Mouse (Mus musculus) left cerebral cortex, postnatal 4 days (tissue): Measurements from ENCODE around the gene Lrmda. TPM values are rescaled to one million over a fixed set of nuclear protein-coding genes. Genes with fewer than 3 reads are reported as not detected.
A peak's percentile ranks its signal among the peaks of the same experiment; 100 is the strongest.

ENCODE experiments used
- DNase-seq: peaks from one replicate; pipeline ENCODE4 v3.0.0-alpha.2; 2022
- intact Hi-C: fragments of 180-260 bp; cut with DNase I; formaldehyde crosslinking; loops from one replicate; pipeline ENCODE4 v1.15.1; 2025
- microRNA-seq: library from miRNA; unstranded; fragments of <30 nt; microRNA quantifications from one replicate; pipeline ENCODE4 v1.2.0, GENCODE M21; 2022
- total RNA-seq, 2 experiments: library from RNA; stranded (reverse); gene quantifications; 2 replicates each; pipeline ENCODE4 v1.2.3; 2021

Lrmda gene
- total RNA-seq, 2 experiments from 2014 or later, result 0.74 TPM; not detected in 1

GRCm38 (mm10) chr14:23057228-23057976, 1037.9 kb downstream of the Lrmda start:
- intact Hi-C loops, result no loop called here

GRCm38 (mm10) chr14:23057987-23058386, 1038.5 kb downstream of the Lrmda start:
- intact Hi-C loops, result no loop called here

More at GRCm38 (mm10) chr14:23057228-23057976, 1037.9 kb downstream of the Lrmda start:
- no peak for DNase-seq

GRCm38 (mm10) chr14:23078719-23079118, 1059.2 kb downstream of the Lrmda start:
- no peak for DNase-seq
- intact Hi-C loops, result no loop called here

More at GRCm38 (mm10) chr14:23057987-23058386, 1038.5 kb downstream of the Lrmda start:
- no peak for DNase-seq

- no peak for DNase-seq
- intact Hi-C loops, result no loop called here
Observed at GRCm38 (mm10) chr14:23084241-23084773, 1064.8 kb downstream of the Lrmda start.

GRCm38 (mm10) chr14:23084797-23085196, 1065.3 kb downstream of the Lrmda start:
- no peak for DNase-seq
- intact Hi-C loops, result no loop called here

- DNase-seq, result peak; percentile 16
- intact Hi-C loops, result no loop called here
Observed at GRCm38 (mm10) chr14:23093306-23093705, 1073.8 kb downstream of the Lrmda start.

GRCm38 (mm10) chr14:23094546-23095157, 1075.1 kb downstream of the Lrmda start:
- no peak for DNase-seq
- intact Hi-C loops, result no loop called here

- no peak for DNase-seq
- intact Hi-C loops, result no loop called here
Observed at GRCm38 (mm10) chr14:23095158-23096016, 1075.9 kb downstream of the Lrmda start.

- intact Hi-C loops, result no loop called here
Observed at GRCm38 (mm10) chr14:23096017-23096336, 1076.5 kb downstream of the Lrmda start.

GRCm38 (mm10) chr14:23096405-23096804, 1076.9 kb downstream of the Lrmda start:
- DNase-seq, result no peak

More at GRCm38 (mm10) chr14:23096017-23096336, 1076.5 kb downstream of the Lrmda start:
- no peak for DNase-seq

More at GRCm38 (mm10) chr14:23096405-23096804, 1076.9 kb downstream of the Lrmda start:
- intact Hi-C loops, result no loop called here

Small RNAs within 50 kb of the gene (microRNA-seq; reads per million reads assigned to microRNA genes)
- gene Gm27532, result not detected

Other genes with a start within 250 kb of the Lrmda start
- gene Vdac2, start 194.5 kb upstream of the Lrmda start, total RNA-seq, result 100 to 1,000 TPM; 182 to 185 TPM
- gene Comtd1, start 170.7 kb upstream of the Lrmda start, total RNA-seq, result 10 to 100 TPM; 41.5 to 52.5 TPM
- gene Zfp503, start 30.1 kb upstream of the Lrmda start, total RNA-seq, result 1 to 10 TPM; 2.2 to 4.8 TPM